Mouse (Mus musculus) left cerebral cortex, postnatal 36 days (tissue): ENCODE measurements around the gene D2hgdh. TPM values are rescaled to one million over a fixed set of nuclear protein-coding genes. Genes with fewer than 3 reads are reported as not detected.
"Not testable (repeated sequence)": the region's sequence is repeated elsewhere in the genome, so short reads cannot be mapped to it uniquely, and the experiment has no call there.

ENCODE experiments used
- DNase-seq, 2 experiments: peaks; one replicate each; pipeline ENCODE4 v3.0.0; 2021 to 2022; ENCODE audit warnings: low spot score in 2 of 2, mixed read lengths in 1 of 2
- intact Hi-C: fragments of 180-260 bp; cut with DNase I; formaldehyde crosslinking; loops from one replicate; pipeline ENCODE4 v1.15.1; 2025
- total RNA-seq, 2 experiments: library from RNA; stranded (reverse); gene quantifications; 2 replicates each; pipeline ENCODE4 v1.2.3; 2021

Gene D2hgdh
- total RNA-seq, 2 experiments from 2014 or later = 12.7 to 15.3 TPM

- intact Hi-C loops, DNase-seq: not testable (repeated sequence)
Measured at GRCm38 (mm10) chr1:93881778-93882177, 57.1 kb downstream of the D2hgdh start.

- intact Hi-C loops, DNase-seq: not testable (repeated sequence)
Measured at GRCm38 (mm10) chr1:93890936-93891335, 66.2 kb downstream of the D2hgdh start.

- intact Hi-C loops, DNase-seq: not testable (repeated sequence)
Measured at GRCm38 (mm10) chr1:93897395-93897794, 72.7 kb downstream of the D2hgdh start.

GRCm38 (mm10) chr1:93901291-93901690, 76.6 kb downstream of the D2hgdh start:
- DNase-seq, intact Hi-C loops: not testable (repeated sequence)

Other genes starting within 250 kb of the D2hgdh start
- gene Stk25, start 166.2 kb upstream of the D2hgdh start, total RNA-seq = 100 to 1,000 TPM; 370 to 405 TPM
- gene Bok, start 139.2 kb upstream of the D2hgdh start, total RNA-seq = 10 to 100 TPM; 28.3 to 33.2 TPM
- gene Atg4b, start 73.4 kb upstream of the D2hgdh start, total RNA-seq = 10 to 100 TPM; 75.4 to 88.1 TPM
- gene Thap4, start 70.0 kb upstream of the D2hgdh start, total RNA-seq = 10 to 100 TPM; 36.0 to 39.0 TPM
- 10 to 100 TPM; 47.7 to 50.3 TPM for gene Dtymk, start 23.0 kb upstream of the D2hgdh start, total RNA-seq
- gene Ing5, start 20.9 kb upstream of the D2hgdh start, total RNA-seq = 10 to 100 TPM; 11.0 to 12.2 TPM
- gene Gal3st2, start 36.4 kb downstream of the D2hgdh start, total RNA-seq = under 1 TPM; 0.12 to 0.16 TPM
- gene Gal3st2b, start 93.4 kb downstream of the D2hgdh start, total RNA-seq = under 1 TPM; 0.16 to 0.20 TPM
- under 1 TPM; 0.05 TPM for gene Gal3st2c, start 165.6 kb downstream of the D2hgdh start, total RNA-seq
- 1 to 10 TPM; 8.8 to 9.6 TPM for gene Neu4, start 195.5 kb downstream of the D2hgdh start, total RNA-seq
- gene Pdcd1, start 227.6 kb downstream of the D2hgdh start, total RNA-seq = under 1 TPM in 1 of 2 experiments, not detected in 1; 0.15 TPM